Mouse (Mus musculus): ENCODE measurements around the gene Exoc5.

The Exoc5 gene

GRCm38 (mm10) chr14:49007979-49008378 lies 58.5 kb downstream of the Exoc5 start:
- no peak for DNase-seq (ENCODE audit: low spot score in 2 of 2)

- DNase-seq (ENCODE audit: low spot score in 2 of 2): no peak
Measured at GRCm38 (mm10) chr14:49001655-49002054, 64.8 kb downstream of the Exoc5 start.

- no peak for DNase-seq (ENCODE audit: low spot score in 2 of 2)
Measured at GRCm38 (mm10) chr14:48998795-48999194, 67.7 kb downstream of the Exoc5 start.

- no peak for DNase-seq (ENCODE audit: low spot score in 2 of 2)
Measured at GRCm38 (mm10) chr14:48993861-48994260, 72.6 kb downstream of the Exoc5 start.

GRCm38 (mm10) chr14:48992070-48992580 lies 74.3 kb downstream of the Exoc5 start:
- DNase-seq (ENCODE audit: low spot score in 2 of 2): no peak

- DNase-seq (ENCODE audit: low spot score in 2 of 2): no peak
Measured at GRCm38 (mm10) chr14:48991144-48991522, 75.3 kb downstream of the Exoc5 start.

- DNase-seq (ENCODE audit: low spot score in 2 of 2): peak; percentile 70 to 74
Measured at GRCm38 (mm10) chr14:48990471-48991143, 75.8 kb downstream of the Exoc5 start.

- DNase-seq (ENCODE audit: low spot score in 2 of 2): no peak
Measured at GRCm38 (mm10) chr14:48989831-48990230, 76.6 kb downstream of the Exoc5 start.

GRCm38 (mm10) chr14:48986231-48986630 lies 80.2 kb downstream of the Exoc5 start:
- no peak for DNase-seq (ENCODE audit: low spot score in 2 of 2)

- DNase-seq (ENCODE audit: low spot score in 2 of 2): peak in 1 of 2 experiments; percentile 39
Measured at GRCm38 (mm10) chr14:48985673-48986072, 80.8 kb downstream of the Exoc5 start.

- peak; percentile 46 to 51 for DNase-seq (ENCODE audit: low spot score in 2 of 2)
Measured at GRCm38 (mm10) chr14:48978971-48979388, 87.5 kb downstream of the Exoc5 start.

GRCm38 (mm10) chr14:48971546-48971945 lies 94.9 kb downstream of the Exoc5 start:
- DNase-seq (ENCODE audit: low spot score in 2 of 2): no peak

GRCm38 (mm10) chr14:48968670-48969069 lies 97.8 kb downstream of the Exoc5 start:
- no peak for DNase-seq (ENCODE audit: low spot score in 2 of 2)

Measured in frontal cortex, postnatal 36 days (tissue).